Mouse (Mus musculus) intestine, postnatal 0 days (tissue): Measurements from ENCODE around the gene Lipa. TPM values are rescaled to one million over a fixed set of nuclear protein-coding genes. Genes with fewer than 3 reads are reported as not detected.

ENCODE experiments used
- ATAC-seq: fragments of 200-750 bp; cut with Nextera tagmentation; 2 replicates; pipeline ENCODE4 v1.8.0; 2017; ENCODE audit warnings: mild to moderate bottlenecking, moderate TSS enrichment, moderate library complexity
- H3K27ac ChIP-seq: fragments of 300-500 bp; sonication (generic); 2 replicates; pipeline ENCODE4 v1.5.1; 2014; ENCODE audit warnings: mild to moderate bottlenecking, low read depth, low read length, moderate library complexity
- H3K27me3 ChIP-seq: fragments of 300-500 bp; sonication (generic); replicated peaks from 2 replicates; pipeline ENCODE4 v1.6.1; 2014; ENCODE audit warnings: low read length, mixed read lengths; ENCODE audit not compliant: control insufficient read depth, insufficient read depth
- H3K36me3 ChIP-seq: fragments of 300-500 bp; sonication (generic); 2 replicates; pipeline ENCODE4 v1.6.1; 2014; ENCODE audit warnings: mild to moderate bottlenecking, moderate library complexity; ENCODE audit not compliant: control insufficient read depth, insufficient read depth
- H3K4me1 ChIP-seq: fragments of 300-500 bp; sonication (generic); replicated peaks from 2 replicates; pipeline ENCODE4 v1.6.1; 2014; ENCODE audit warnings: antibody characterized with exemption, low read length, mixed read lengths; ENCODE audit not compliant: control insufficient read depth, insufficient read depth
- H3K4me2 ChIP-seq: fragments of 300-500 bp; sonication (generic); replicated peaks from 2 replicates; pipeline ENCODE4 v1.6.1; 2014; ENCODE audit warnings: low read depth, mild to moderate bottlenecking, moderate library complexity
- H3K4me3 ChIP-seq: fragments of 300-500 bp; sonication (generic); 2 replicates; pipeline ENCODE4 v1.5.1; 2014; ENCODE audit warnings: low read depth, low read length
- H3K9ac ChIP-seq: fragments of 300-500 bp; sonication (generic); 2 replicates; pipeline ENCODE4 v1.6.1; 2014; ENCODE audit warnings: mild to moderate bottlenecking, low read depth, low read length
- H3K9me3 ChIP-seq: fragments of 300-500 bp; sonication (generic); 2 replicates; pipeline ENCODE4 v1.6.1; 2016; ENCODE audit warnings: mixed run types; ENCODE audit not compliant: control insufficient read depth
- CTCF ChIP-seq: sonication (generic); IDR thresholded peaks from 2 replicates; pipeline ENCODE4 v1.5.1; 2016; ENCODE audit warnings: low read depth, mild to moderate bottlenecking, control low read depth, antibody characterized with exemption, moderate library complexity
- WGBS: fragments of 180-500 bp; shearing (Covaris S2); extraction: QIAGEN DNeasy Blood & Tissue Kit; methylation state at CpG from one replicate; pipeline ENCODE4 v1.1.7; 2014; 5-methylcytosine and 5-hydroxymethylcytosine counted together
- polyA plus RNA-seq: library from polyadenylated mRNA; unstranded; fragments of >200 nt; fragmentation: Nextera tagmentation; extraction: Ambion mirVana; gene quantifications from 2 replicates; pipeline ENCODE4 v1.2.1, GENCODE M21; 2015

Lipa gene
- polyA plus RNA-seq, 1 experiment from 2014 or later, result 206 TPM

GRCm38 (mm10) chr19:34468216-34468615 lies 59.1 kb downstream of the Lipa start:
- ATAC-seq, result no peak
- no peak overlapping the region for H3K9ac ChIP-seq
- no peak overlapping the region for H3K27ac ChIP-seq
- H3K4me2 ChIP-seq, result no peak overlapping the region
- no peak for TF ChIP-seq CTCF
- H3K9me3 ChIP-seq, result no peaks in the 10 kb centered on the region
- no peak overlapping the region for H3K4me3 ChIP-seq
- H3K27me3 ChIP-seq, result 0 out of 2 replicates have a peak, but pooled peaks cover 1% of the 10 kb centered on the region
- H3K36me3 ChIP-seq, result no peaks in the 10 kb centered on the region
- H3K4me1 ChIP-seq, result no peaks in the 10 kb centered on the region
- 32% methylated on average over 6 of the region's 6 CpGs for WGBS

- H3K27ac ChIP-seq, result no peak overlapping the region
- no peak for ATAC-seq
- no peak overlapping the region for H3K4me3 ChIP-seq
- H3K27me3 ChIP-seq, result no peaks in the 10 kb centered on the region
- no peaks in the 10 kb centered on the region for H3K36me3 ChIP-seq
- H3K9ac ChIP-seq, result no peak overlapping the region
- no peak for TF ChIP-seq CTCF
- no peaks in the 10 kb centered on the region for H3K9me3 ChIP-seq
- H3K4me1 ChIP-seq, result no peaks in the 10 kb centered on the region
- H3K4me2 ChIP-seq, result no peak overlapping the region
- 73% methylated on average over 3 of the region's 3 CpGs for WGBS
These were observed 62.8 kb downstream of the Lipa start for GRCm38 (mm10) chr19:34464453-34464852.

- H3K9ac ChIP-seq, result no peak overlapping the region
- WGBS, result 73% methylated on average over 1 of the region's 1 CpGs
- no peaks in the 10 kb centered on the region for H3K36me3 ChIP-seq
- H3K27ac ChIP-seq, result no peak overlapping the region
- no peak for TF ChIP-seq CTCF
- H3K27me3 ChIP-seq, result no peaks in the 10 kb centered on the region
- H3K4me1 ChIP-seq, result no peaks in the 10 kb centered on the region
- H3K9me3 ChIP-seq, result no peaks in the 10 kb centered on the region
- H3K4me2 ChIP-seq, result no peak overlapping the region
- H3K4me3 ChIP-seq, result no peak overlapping the region
- no peak for ATAC-seq
These were observed 65.7 kb downstream of the Lipa start for GRCm38 (mm10) chr19:34461451-34462019.

- no peaks in the 10 kb centered on the region for H3K9me3 ChIP-seq
- no peak overlapping the region for H3K9ac ChIP-seq
- H3K4me1 ChIP-seq, result no peaks in the 10 kb centered on the region
- no peak overlapping the region for H3K27ac ChIP-seq
- TF ChIP-seq CTCF, result no peak
- H3K36me3 ChIP-seq, result no peaks in the 10 kb centered on the region
- no peak overlapping the region for H3K4me3 ChIP-seq
- H3K4me2 ChIP-seq, result no peak overlapping the region
- no peak for ATAC-seq
- H3K27me3 ChIP-seq, result no peaks in the 10 kb centered on the region
- WGBS, result 84% methylated on average over 1 of the region's 1 CpGs
These were observed 76.4 kb downstream of the Lipa start for GRCm38 (mm10) chr19:34450784-34451370.

- Histone ChIP-seq H3K4me2 (no peak overlapping the region), H3K9me3 (no peaks in the 10 kb centered on the region), H3K9ac (no peak overlapping the region), H3K27me3 (no peaks in the 10 kb centered on the region), H3K27ac (no peak overlapping the region), H3K36me3 (no peaks in the 10 kb centered on the region), H3K4me3 (no peak overlapping the region), H3K4me1 (no peaks in the 10 kb centered on the region)
- no peak for TF ChIP-seq CTCF
- 59% methylated on average over 1 of the region's 1 CpGs for WGBS
- no peak for ATAC-seq
These were observed 78.4 kb downstream of the Lipa start for GRCm38 (mm10) chr19:34448851-34449250.

GRCm38 (mm10) chr19:34445410-34446012 lies 81.8 kb downstream of the Lipa start:
- Histone ChIP-seq H3K4me1 (no peaks in the 10 kb centered on the region), H3K9ac (no peak overlapping the region), H3K9me3 (no peaks in the 10 kb centered on the region), H3K4me2 (no peak overlapping the region; the same call in 1 of the 2 replicates), H3K36me3 (no peaks in the 10 kb centered on the region), H3K4me3 (no peak overlapping the region), H3K27me3 (no peaks in the 10 kb centered on the region), H3K27ac (no peak overlapping the region)
- ATAC-seq, result no peak
- no peak for TF ChIP-seq CTCF
- WGBS, result 42% methylated on average over 4 of the region's 4 CpGs
